Mouse (Mus musculus) hindbrain, embryonic 12.5 days (tissue): ENCODE results near the gene Gm37240. TPM values are rescaled to one million over a fixed set of nuclear protein-coding genes. Genes with fewer than 3 reads are reported as not detected.
A peak's percentile ranks its signal among the peaks of the same experiment; 100 is the strongest.

ENCODE experiments used
- ATAC-seq: fragments of 200-750 bp; cut with Nextera tagmentation; 2 replicates; pipeline ENCODE4 v1.8.0; 2017; ENCODE audit warnings: moderate TSS enrichment; ENCODE audit not compliant: low FRiP score
- H3K27ac ChIP-seq: fragments of 300-500 bp; sonication (generic); 2 replicates; pipeline ENCODE4 v1.5.1; 2016; ENCODE audit warnings: mild to moderate bottlenecking
- H3K27me3 ChIP-seq: fragments of 300-500 bp; sonication (generic); 2 replicates; pipeline ENCODE4 v1.6.1; 2016; ENCODE audit warnings: mild to moderate bottlenecking
- H3K36me3 ChIP-seq: fragments of 300-500 bp; sonication (generic); 2 replicates; pipeline ENCODE4 v1.6.1; 2016; ENCODE audit warnings: mild to moderate bottlenecking
- H3K4me1 ChIP-seq: fragments of 300-500 bp; sonication (generic); 2 replicates; pipeline ENCODE4 v1.6.1; 2016
- H3K4me2 ChIP-seq: fragments of 300-500 bp; sonication (generic); replicated peaks from 2 replicates; pipeline ENCODE4 v1.6.1; 2016; ENCODE audit warnings: mild to moderate bottlenecking
- H3K4me3 ChIP-seq: fragments of 300-500 bp; sonication (generic); 2 replicates; pipeline ENCODE4 v1.5.1; 2016; ENCODE audit warnings: mild to moderate bottlenecking
- H3K9ac ChIP-seq: fragments of 300-500 bp; sonication (generic); 2 replicates; pipeline ENCODE4 v1.6.1; 2016; ENCODE audit warnings: mild to moderate bottlenecking, moderate library complexity
- H3K9me3 ChIP-seq: fragments of 300-500 bp; sonication (generic); replicated peaks from 2 replicates; pipeline ENCODE4 v1.6.1; 2016; ENCODE audit warnings: mild to moderate bottlenecking
- whole genome bisulfite sequencing: fragments of 180-500 bp; shearing (Covaris S2); methylation state at CpG from one replicate; pipeline ENCODE4 v1.1.7; 2016; 5-methylcytosine and 5-hydroxymethylcytosine counted together
- polyA plus RNA-seq: library from polyadenylated mRNA; unstranded; fragments of >200 nt; fragmentation: Nextera tagmentation; extraction: Ambion mirVana; gene quantifications from 2 replicates; pipeline ENCODE4 v1.2.1, GENCODE M21; 2016

The Gm37240 gene
- polyA plus RNA-seq, 1 experiment from 2014 or later, result 3.3 TPM

DNA sequence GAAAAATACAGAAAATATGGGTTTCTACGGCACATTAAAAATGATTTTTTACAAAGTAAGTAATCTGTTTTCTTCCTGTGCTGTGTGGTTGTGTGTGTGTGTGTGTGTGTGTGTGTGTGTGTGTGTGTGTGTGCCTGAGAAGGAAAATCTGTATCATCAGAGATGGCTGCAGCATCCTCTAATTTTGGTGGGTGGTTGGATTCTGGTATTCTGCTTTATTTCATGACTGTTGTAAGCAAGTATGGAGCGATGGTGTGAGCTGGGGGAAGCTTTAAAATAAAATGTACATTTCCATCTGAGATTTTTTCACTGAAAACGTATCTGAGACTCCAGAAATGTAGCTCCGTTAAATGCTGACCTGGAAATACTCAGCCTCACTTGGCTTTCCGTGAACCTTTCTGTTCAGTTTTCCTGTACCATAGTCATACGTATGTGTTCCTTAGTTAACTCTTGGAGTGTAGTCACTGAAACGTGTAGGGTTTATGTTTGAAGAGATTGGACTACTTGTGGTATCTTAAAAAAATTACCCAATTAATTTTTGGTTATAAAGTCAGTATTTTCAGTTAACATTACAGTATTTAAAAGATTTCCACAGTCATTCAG is 934.6 kb downstream of the Gm37240 start:
- Histone ChIP-seq H3K27me3 (no peaks in the 10 kb centered on the region), H3K9ac (peak overlapping the region; percentile 63), H3K4me1 (peaks cover 11% of the 10 kb centered on the region; the same call in 1 of the 2 replicates), H3K27ac (peak overlapping the region; percentile 93), H3K4me3 (peak overlapping the region; percentile 46), H3K9me3 (no peaks in the 10 kb centered on the region), H3K4me2 (peak overlapping the region; percentile 60), H3K36me3 (no peaks in the 10 kb centered on the region)
- ATAC-seq, result no peak; the same call in 1 of the 2 replicates
- WGBS, result 60% methylated on average over 7 of the region's 7 CpGs

DNA sequence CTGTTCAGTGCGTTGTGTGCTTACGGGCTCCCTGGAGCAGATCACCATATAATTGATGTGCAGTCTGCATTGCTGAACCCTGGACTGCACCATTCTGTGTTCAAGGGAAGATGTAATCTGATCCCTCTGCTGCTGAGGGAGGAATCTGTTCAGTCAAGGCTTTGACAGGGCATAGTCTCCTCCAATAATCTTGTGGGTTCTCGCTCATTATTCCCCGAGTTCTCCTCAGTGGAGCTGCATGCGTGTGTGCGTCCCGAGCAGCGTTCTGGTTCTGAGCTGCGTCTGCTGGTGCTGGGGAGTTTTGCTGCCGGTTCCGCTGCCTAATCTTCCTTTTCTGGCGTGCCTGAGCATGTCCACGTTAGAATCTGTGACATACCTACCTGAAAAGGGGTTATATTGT is 935.2 kb downstream of the Gm37240 start:
- peak; percentile 96 for ATAC-seq
- Histone ChIP-seq H3K4me1 (peaks cover 11% of the 10 kb centered on the region; the same call in 1 of the 2 replicates), H3K36me3 (no peaks in the 10 kb centered on the region), H3K9ac (peak overlapping the region; percentile 63), H3K27ac (peak overlapping the region; percentile 93), H3K4me2 (peak overlapping the region; percentile 60), H3K4me3 (peak overlapping the region; percentile 46), H3K9me3 (no peaks in the 10 kb centered on the region), H3K27me3 (no peaks in the 10 kb centered on the region)
- WGBS, result 5% methylated on average over 13 of the region's 13 CpGs

DNA sequence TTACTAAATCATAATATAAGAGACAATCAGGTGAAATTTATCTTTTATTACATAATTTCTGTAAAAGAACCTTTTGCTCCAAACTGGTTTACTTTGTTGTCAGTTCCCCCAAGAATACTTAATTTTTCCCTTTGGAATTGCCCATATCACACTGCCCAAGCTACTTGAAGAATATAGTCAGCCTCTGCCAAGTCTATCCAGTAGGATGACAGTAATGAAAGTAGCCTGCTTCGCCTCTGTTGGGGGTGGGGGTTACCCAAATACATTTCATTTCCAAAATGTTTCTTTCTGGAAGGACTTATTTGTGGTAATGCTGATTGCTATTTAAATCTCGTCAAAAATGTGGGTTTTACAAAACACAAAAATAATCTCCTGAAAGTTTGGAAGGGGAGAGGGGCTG is 935.6 kb downstream of the Gm37240 start:
- Histone ChIP-seq H3K27ac (peak overlapping the region; percentile 93), H3K27me3 (no peaks in the 10 kb centered on the region), H3K9me3 (no peaks in the 10 kb centered on the region), H3K36me3 (no peaks in the 10 kb centered on the region), H3K9ac (peak overlapping the region; percentile 63; the same call in 1 of the 2 replicates), H3K4me3 (peak overlapping the region; percentile 46), H3K4me2 (peak overlapping the region; percentile 60), H3K4me1 (peaks cover 11% of the 10 kb centered on the region; the same call in 1 of the 2 replicates)
- WGBS, result 28% methylated on average over 2 of the region's 2 CpGs
- ATAC-seq, result peak; percentile 66; the same call in 1 of the 2 replicates

DNA sequence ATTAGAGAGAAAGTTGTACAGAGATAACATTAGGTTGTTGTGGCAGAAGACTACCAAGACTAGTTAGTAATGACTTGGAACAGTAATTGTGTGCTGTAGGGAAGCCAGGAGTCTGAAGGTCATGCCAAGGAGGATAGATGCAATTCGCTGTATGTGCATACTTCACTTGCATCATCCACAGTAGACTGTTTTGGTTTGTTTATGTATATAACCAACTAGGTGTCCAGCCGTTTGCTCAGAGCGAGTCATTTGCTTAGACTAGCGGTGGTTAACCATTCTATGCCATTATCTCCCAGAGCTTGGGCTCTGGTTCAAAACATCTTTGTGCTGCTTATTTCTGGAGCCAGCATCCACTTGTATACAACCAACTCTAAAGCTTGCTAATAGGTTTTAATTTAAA is 937.9 kb downstream of the Gm37240 start:
- Histone ChIP-seq H3K27me3 (no peaks in the 10 kb centered on the region), H3K9me3 (no peaks in the 10 kb centered on the region), H3K36me3 (no peaks in the 10 kb centered on the region), H3K4me1 (peaks cover 7% of the 10 kb centered on the region; the same call in 1 of the 2 replicates), H3K27ac (no peak overlapping the region), H3K4me2 (no peak overlapping the region), H3K4me3 (no peak overlapping the region), H3K9ac (no peak overlapping the region)
- ATAC-seq, result no peak
- 94% methylated on average over 4 of the region's 4 CpGs for WGBS

DNA sequence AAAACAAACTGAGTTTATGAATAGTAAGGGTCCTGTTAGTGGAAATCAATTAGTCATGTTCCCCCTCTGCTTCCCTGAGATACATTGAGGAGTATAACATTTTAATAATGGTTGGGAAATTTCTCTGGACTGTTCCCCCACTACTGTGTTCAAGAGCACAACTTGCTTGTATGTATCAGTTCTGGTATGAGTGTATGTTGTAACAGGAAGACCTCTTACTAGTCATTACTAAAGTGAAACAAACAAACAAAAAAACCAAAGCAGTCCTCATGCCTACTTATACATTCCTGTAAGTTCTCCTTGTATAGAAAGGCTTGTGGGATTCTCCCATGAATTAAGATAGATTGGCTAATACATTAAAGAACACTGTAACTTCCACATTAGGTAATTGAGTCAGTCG is 940.9 kb downstream of the Gm37240 start:
- ATAC-seq, result no peak
- 83% methylated on average over 1 of the region's 1 CpGs for WGBS
- Histone ChIP-seq H3K36me3 (no peaks in the 10 kb centered on the region), H3K9me3 (no peaks in the 10 kb centered on the region), H3K27ac (no peak overlapping the region), H3K9ac (no peak overlapping the region), H3K4me3 (no peak overlapping the region), H3K27me3 (no peaks in the 10 kb centered on the region), H3K4me2 (no peak overlapping the region), H3K4me1 (no peaks in the 10 kb centered on the region)

DNA sequence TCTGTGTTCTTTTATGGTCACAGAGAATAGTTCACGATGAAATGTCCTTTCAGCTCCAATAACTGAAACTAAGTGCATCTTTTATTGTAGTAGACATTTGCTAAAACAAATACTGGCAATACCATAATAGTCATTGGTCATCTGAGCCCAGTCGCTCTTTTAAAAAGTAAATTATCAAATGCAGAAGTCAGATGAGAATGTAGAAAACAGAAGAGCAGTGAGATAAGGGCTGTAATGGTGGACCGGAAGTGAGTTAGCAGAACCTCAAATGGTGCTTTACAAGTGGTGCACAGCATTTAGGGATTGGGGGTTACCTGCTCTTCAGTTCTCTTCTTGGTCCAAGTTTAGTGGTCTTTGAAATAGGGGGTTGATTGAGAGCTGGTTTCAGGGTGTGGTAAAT is 942.4 kb downstream of the Gm37240 start:
- Histone ChIP-seq H3K9me3 (no peaks in the 10 kb centered on the region), H3K9ac (no peak overlapping the region), H3K27ac (no peak overlapping the region), H3K4me3 (no peak overlapping the region), H3K4me2 (no peak overlapping the region), H3K4me1 (no peaks in the 10 kb centered on the region), H3K36me3 (no peaks in the 10 kb centered on the region), H3K27me3 (no peaks in the 10 kb centered on the region)
- WGBS, result 96% methylated on average over 3 of the region's 3 CpGs
- no peak for ATAC-seq

DNA sequence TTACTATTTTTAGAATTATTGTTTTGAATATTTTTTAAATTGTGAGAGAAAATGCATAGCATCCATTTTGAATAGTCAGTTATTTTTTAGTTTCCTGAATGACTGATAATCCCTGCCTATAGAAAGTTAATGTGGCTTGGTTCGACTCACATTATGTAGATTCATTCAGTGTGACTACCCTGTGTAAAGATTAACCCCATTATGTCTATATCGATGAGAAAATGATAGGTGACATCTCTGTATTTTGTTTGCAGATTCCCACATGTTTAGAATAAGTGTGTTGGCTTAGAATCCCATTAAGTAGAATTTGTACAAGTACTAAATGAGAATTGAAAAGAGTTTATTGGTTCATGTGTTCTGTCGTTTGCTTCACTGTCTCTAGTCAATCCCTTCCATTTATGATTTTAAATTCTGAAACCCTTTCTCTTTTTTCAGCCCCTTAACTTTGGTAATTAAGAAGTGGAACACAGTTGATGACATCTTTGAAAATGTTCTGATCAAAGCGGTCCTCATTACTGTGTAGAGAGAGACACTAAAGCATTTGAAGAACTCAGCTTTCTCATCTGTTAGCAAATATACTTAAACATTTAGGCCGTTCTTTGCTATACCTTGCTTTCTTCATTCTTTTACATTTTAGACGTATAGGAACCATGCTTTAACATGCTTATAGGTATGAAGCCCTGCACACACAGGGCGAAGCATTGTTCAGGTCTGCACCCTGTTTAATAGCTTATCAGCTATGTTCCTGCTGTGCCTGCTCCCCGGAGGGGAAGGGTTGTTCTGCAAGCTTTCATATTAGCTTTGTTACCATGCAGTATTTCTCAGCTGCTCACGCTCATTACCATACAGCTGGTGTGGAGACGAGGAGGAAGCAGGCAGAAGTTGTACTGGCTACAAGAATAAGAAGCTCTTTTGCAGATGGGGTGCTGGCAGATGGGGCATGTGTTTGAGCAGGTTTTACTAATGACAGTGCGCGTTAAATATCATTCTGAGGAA is 949.7 kb downstream of the Gm37240 start:
- H3K9ac ChIP-seq, result no peak overlapping the region
- H3K9me3 ChIP-seq, result no peaks in the 10 kb centered on the region
- WGBS, result 33% methylated on average over 12 of the region's 12 CpGs
- peak overlapping the region; percentile 76 for H3K27ac ChIP-seq
- H3K36me3 ChIP-seq, result no peaks in the 10 kb centered on the region
- no peak overlapping the region for H3K4me3 ChIP-seq
- H3K4me1 ChIP-seq, result peaks cover 11% of the 10 kb centered on the region
- ATAC-seq, result peak; percentile 97
- peak overlapping the region; percentile 22 for H3K4me2 ChIP-seq
- H3K27me3 ChIP-seq, result no peaks in the 10 kb centered on the region

DNA sequence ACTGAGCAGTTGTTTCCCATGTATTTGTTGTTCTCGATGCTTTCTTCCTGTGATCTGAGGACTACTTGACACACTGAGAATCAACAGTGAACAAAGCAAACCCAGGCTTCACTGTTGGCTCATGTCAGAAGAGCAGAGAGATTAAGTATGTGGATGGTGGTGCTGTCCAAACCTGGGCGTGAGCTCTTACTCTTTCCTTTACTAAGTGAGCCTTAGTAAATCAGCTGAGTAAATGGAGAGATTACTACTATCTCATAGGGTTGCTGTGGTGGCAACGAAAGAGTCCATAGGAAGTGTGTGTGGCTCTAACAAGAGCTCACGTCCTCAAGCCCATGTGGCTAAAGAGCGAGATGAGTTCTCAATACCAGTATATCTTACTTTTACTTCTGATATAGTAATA is 950.4 kb downstream of the Gm37240 start:
- no peak overlapping the region for H3K9ac ChIP-seq
- peaks cover 11% of the 10 kb centered on the region for H3K4me1 ChIP-seq
- no peak overlapping the region for H3K4me2 ChIP-seq
- 62% methylated on average over 5 of the region's 5 CpGs for WGBS
- no peak overlapping the region for H3K4me3 ChIP-seq
- H3K9me3 ChIP-seq, result no peaks in the 10 kb centered on the region
- no peaks in the 10 kb centered on the region for H3K36me3 ChIP-seq
- ATAC-seq, result no peak
- no peaks in the 10 kb centered on the region for H3K27me3 ChIP-seq
- H3K27ac ChIP-seq, result peak overlapping the region; percentile 41; the same call in 1 of the 2 replicates

DNA sequence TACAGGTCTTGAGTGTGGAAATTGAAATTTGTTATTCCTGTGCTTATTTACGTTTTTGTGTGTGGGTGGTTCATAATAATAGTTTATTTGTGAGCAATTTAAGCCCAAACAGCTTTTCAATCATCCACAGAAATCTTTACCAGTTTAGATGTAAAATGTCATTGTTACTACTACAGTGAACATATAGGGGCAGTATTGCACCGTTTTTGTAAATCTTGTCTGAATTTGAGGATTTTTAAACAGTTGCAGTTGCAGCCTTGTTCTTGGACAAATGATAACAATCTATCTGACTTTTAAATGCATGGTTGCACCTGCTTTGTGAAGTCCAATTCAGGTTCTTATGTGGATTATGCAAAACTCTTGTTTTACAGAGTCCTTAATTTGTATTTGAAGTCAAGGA is 951.1 kb downstream of the Gm37240 start:
- Histone ChIP-seq H3K27me3 (no peaks in the 10 kb centered on the region), H3K9ac (no peak overlapping the region), H3K9me3 (no peaks in the 10 kb centered on the region), H3K4me3 (no peak overlapping the region), H3K4me1 (peaks cover 11% of the 10 kb centered on the region), H3K36me3 (no peaks in the 10 kb centered on the region), H3K4me2 (no peak overlapping the region), H3K27ac (no peak overlapping the region)
- 57% methylated on average over 2 of the region's 2 CpGs for WGBS
- ATAC-seq, result no peak

DNA sequence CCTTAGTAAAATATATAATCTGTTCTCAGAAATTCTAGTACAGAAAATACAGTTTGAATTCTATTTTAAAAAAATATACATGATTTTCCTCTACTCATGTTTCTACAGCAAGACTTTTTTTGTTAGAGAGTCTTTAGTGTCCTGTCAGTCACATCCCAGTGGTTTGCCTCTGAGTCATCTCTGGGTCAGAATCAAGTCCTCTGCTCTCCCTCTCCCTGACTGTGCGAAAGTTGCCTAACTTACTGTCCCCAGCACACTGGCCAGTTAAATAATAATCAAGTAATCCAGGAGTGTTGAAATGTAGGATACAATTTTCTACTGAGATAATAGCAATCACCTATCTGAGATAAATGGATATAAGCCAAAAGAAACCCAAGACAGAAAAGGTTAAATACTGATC is 951.6 kb downstream of the Gm37240 start:
- no peak overlapping the region for H3K27ac ChIP-seq
- H3K4me2 ChIP-seq, result no peak overlapping the region
- WGBS, result 88% methylated on average over 1 of the region's 1 CpGs
- no peak overlapping the region for H3K4me3 ChIP-seq
- H3K36me3 ChIP-seq, result no peaks in the 10 kb centered on the region
- ATAC-seq, result no peak
- H3K4me1 ChIP-seq, result peaks cover 11% of the 10 kb centered on the region
- no peaks in the 10 kb centered on the region for H3K27me3 ChIP-seq
- H3K9ac ChIP-seq, result no peak overlapping the region
- H3K9me3 ChIP-seq, result no peaks in the 10 kb centered on the region

DNA sequence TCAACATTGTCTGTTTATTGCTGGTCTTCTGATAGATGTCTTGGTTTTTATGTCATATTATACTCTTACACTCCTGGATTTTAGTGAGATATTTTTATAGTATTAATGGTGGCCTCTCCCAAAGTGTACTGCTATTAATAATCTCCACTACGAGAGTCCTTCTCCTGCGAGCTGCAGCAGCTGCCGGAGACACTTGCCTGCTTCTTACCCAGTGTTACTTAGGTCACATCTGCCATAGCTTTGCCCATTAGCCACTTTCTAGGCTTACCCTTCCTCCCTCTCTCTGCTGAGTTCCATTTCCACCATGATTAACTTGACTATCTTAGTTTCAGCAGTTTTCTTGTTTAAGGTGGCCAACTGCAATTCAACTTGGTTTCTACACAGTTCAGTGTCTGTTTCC is 956.6 kb downstream of the Gm37240 start:
- WGBS, result 79% methylated on average over 3 of the region's 3 CpGs

DNA sequence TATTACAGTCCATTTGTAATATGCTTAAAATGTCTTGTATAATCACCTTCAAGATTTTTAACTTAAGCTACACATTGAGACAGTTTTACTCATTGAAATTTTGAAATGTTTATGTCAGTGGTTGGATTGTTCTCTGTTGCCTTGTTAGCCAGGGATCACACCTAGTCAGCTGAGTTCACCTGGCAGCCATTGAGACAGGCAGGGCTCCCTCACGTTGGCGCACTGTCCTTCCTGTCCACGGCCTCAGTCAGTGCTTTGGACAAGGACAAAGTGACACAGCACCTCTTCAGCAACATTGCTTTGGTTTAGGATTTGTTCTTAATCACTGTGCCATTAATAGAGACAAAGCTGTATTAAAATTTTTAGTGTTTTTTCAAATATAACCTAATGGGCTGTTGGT is 958.1 kb downstream of the Gm37240 start:
- H3K27ac ChIP-seq, result no peak overlapping the region
- no peaks in the 10 kb centered on the region for H3K4me1 ChIP-seq
- 93% methylated on average over 3 of the region's 3 CpGs for WGBS
- no peak overlapping the region for H3K9ac ChIP-seq
- H3K4me3 ChIP-seq, result no peak overlapping the region
- no peaks in the 10 kb centered on the region for H3K36me3 ChIP-seq
- no peak for ATAC-seq
- H3K9me3 ChIP-seq, result no peaks in the 10 kb centered on the region
- H3K27me3 ChIP-seq, result no peaks in the 10 kb centered on the region
- H3K4me2 ChIP-seq, result no peak overlapping the region

More for the DNA sequence above, 956.6 kb downstream of the Gm37240 start:
- no peak overlapping the region for H3K27ac ChIP-seq
- no peak overlapping the region for H3K9ac ChIP-seq
- no peaks in the 10 kb centered on the region for H3K27me3 ChIP-seq
- no peaks in the 10 kb centered on the region for H3K4me1 ChIP-seq
- no peak for ATAC-seq
- no peak overlapping the region for H3K4me2 ChIP-seq
- no peaks in the 10 kb centered on the region for H3K9me3 ChIP-seq
- H3K36me3 ChIP-seq, result no peaks in the 10 kb centered on the region
- no peak overlapping the region for H3K4me3 ChIP-seq
